Mouse (Mus musculus) forebrain, embryonic 12.5 days (tissue): ENCODE data around the gene Mturn. TPM values are rescaled to one million over a fixed set of nuclear protein-coding genes. Genes with fewer than 3 reads are reported as not detected.

Experiments used
- ATAC-seq: fragments of 200-750 bp; cut with Nextera tagmentation; 2 replicates; pipeline ENCODE4 v1.8.0; 2017; ENCODE audit warnings: moderate TSS enrichment; ENCODE audit not compliant: low FRiP score
- H3K27ac ChIP-seq: fragments of 300-500 bp; sonication (generic); 2 replicates; pipeline ENCODE4 v1.5.1; 2016; ENCODE audit warnings: mild to moderate bottlenecking
- H3K27me3 ChIP-seq: fragments of 300-500 bp; sonication (generic); 2 replicates; pipeline ENCODE4 v1.6.1; 2016; ENCODE audit warnings: mild to moderate bottlenecking
- H3K36me3 ChIP-seq: fragments of 300-500 bp; sonication (generic); replicated peaks from 2 replicates; pipeline ENCODE4 v1.6.1; 2016; ENCODE audit warnings: mild to moderate bottlenecking
- H3K4me1 ChIP-seq: fragments of 300-500 bp; sonication (generic); 2 replicates; pipeline ENCODE4 v1.6.1; 2016
- H3K4me2 ChIP-seq: fragments of 300-500 bp; sonication (generic); 2 replicates; pipeline ENCODE4 v1.6.1; 2016; ENCODE audit warnings: mild to moderate bottlenecking, moderate library complexity
- H3K4me3 ChIP-seq: fragments of 300-500 bp; sonication (generic); replicated peaks from 2 replicates; pipeline ENCODE4 v1.5.1; 2016; ENCODE audit warnings: mild to moderate bottlenecking
- H3K9ac ChIP-seq: fragments of 300-500 bp; sonication (generic); 2 replicates; pipeline ENCODE4 v1.6.1; 2016; ENCODE audit warnings: mild to moderate bottlenecking
- H3K9me3 ChIP-seq: fragments of 300-500 bp; sonication (generic); 2 replicates; pipeline ENCODE4 v1.6.1; 2016
- WGBS: fragments of 180-500 bp; shearing (Covaris S2); methylation state at CpG from one replicate; pipeline ENCODE4 v1.1.7; 2016; 5-methylcytosine and 5-hydroxymethylcytosine counted together
- polyA plus RNA-seq: library from polyadenylated mRNA; unstranded; fragments of >200 nt; fragmentation: Nextera tagmentation; extraction: Ambion mirVana; gene quantifications from 2 replicates; pipeline ENCODE4 v1.2.1, GENCODE M21; 2016

Gene Mturn
- polyA plus RNA-seq, 1 experiment from 2014 or later = 37.5 TPM

- no peak overlapping the region for H3K27ac ChIP-seq
- WGBS = 80% methylated on average over 9 of the region's 9 CpGs
- ATAC-seq = no peak
Measured at GRCm38 (mm10) chr6:54720512-54721251, 39.3 kb downstream of the Mturn start.

GRCm38 (mm10) chr6:54721252-54721635, 39.8 kb downstream of the Mturn start:
- H3K27ac ChIP-seq = no peak overlapping the region
- no peak overlapping the region for H3K4me3 ChIP-seq
- H3K4me1 ChIP-seq = 0 out of 2 replicates have a peak, but pooled peaks cover 2% of the 10 kb centered on the region
- no peak overlapping the region for H3K9ac ChIP-seq
- H3K36me3 ChIP-seq = no peaks in the 10 kb centered on the region
- no peak for ATAC-seq
- no peaks in the 10 kb centered on the region for H3K9me3 ChIP-seq
- peaks cover 3% of the 10 kb centered on the region; the same call in 1 of the 2 replicates for H3K27me3 ChIP-seq
- 95% methylated on average over 4 of the region's 4 CpGs for WGBS
- no peak overlapping the region for H3K4me2 ChIP-seq

More at GRCm38 (mm10) chr6:54720512-54721251, 39.3 kb downstream of the Mturn start:
- Histone ChIP-seq H3K4me1 (0 out of 2 replicates have a peak, but pooled peaks cover 2% of the 10 kb centered on the region), H3K9ac (no peak overlapping the region), H3K36me3 (no peaks in the 10 kb centered on the region), H3K4me3 (no peak overlapping the region), H3K9me3 (no peaks in the 10 kb centered on the region), H3K4me2 (no peak overlapping the region), H3K27me3 (peaks cover 3% of the 10 kb centered on the region; the same call in 1 of the 2 replicates)

- WGBS = 89% methylated on average over 6 of the region's 6 CpGs
- Histone ChIP-seq H3K4me2 (no peak overlapping the region), H3K9me3 (no peaks in the 10 kb centered on the region), H3K36me3 (no peaks in the 10 kb centered on the region), H3K27me3 (no peaks in the 10 kb centered on the region), H3K9ac (no peak overlapping the region), H3K4me1 (no peaks in the 10 kb centered on the region), H3K4me3 (no peak overlapping the region), H3K27ac (no peak overlapping the region)
- no peak for ATAC-seq
Measured at GRCm38 (mm10) chr6:54726309-54726708, 44.9 kb downstream of the Mturn start.

GRCm38 (mm10) chr6:54726796-54727195, 45.4 kb downstream of the Mturn start:
- Histone ChIP-seq H3K27ac (no peak overlapping the region), H3K27me3 (no peaks in the 10 kb centered on the region), H3K9ac (no peak overlapping the region), H3K4me3 (no peak overlapping the region), H3K36me3 (no peaks in the 10 kb centered on the region), H3K4me1 (no peaks in the 10 kb centered on the region), H3K9me3 (no peaks in the 10 kb centered on the region), H3K4me2 (no peak overlapping the region)
- 85% methylated on average over 6 of the region's 6 CpGs for WGBS
- ATAC-seq = no peak

GRCm38 (mm10) chr6:54727416-54727815, 46.0 kb downstream of the Mturn start:
- Histone ChIP-seq H3K9me3 (no peaks in the 10 kb centered on the region), H3K9ac (no peak overlapping the region), H3K4me3 (no peak overlapping the region), H3K27me3 (no peaks in the 10 kb centered on the region), H3K4me2 (no peak overlapping the region), H3K27ac (no peak overlapping the region), H3K36me3 (no peaks in the 10 kb centered on the region), H3K4me1 (no peaks in the 10 kb centered on the region)
- ATAC-seq = no peak
- WGBS = 89% methylated on average over 5 of the region's 5 CpGs

GRCm38 (mm10) chr6:54729451-54730105, 48.2 kb downstream of the Mturn start:
- ATAC-seq = no peak
- 84% methylated on average over 2 of the region's 2 CpGs for WGBS
- H3K27me3 ChIP-seq = no peaks in the 10 kb centered on the region
- H3K4me2 ChIP-seq = no peak overlapping the region
- H3K36me3 ChIP-seq = no peaks in the 10 kb centered on the region
- H3K9me3 ChIP-seq = no peaks in the 10 kb centered on the region
- no peak overlapping the region for H3K4me3 ChIP-seq
- no peak overlapping the region for H3K27ac ChIP-seq
- no peak overlapping the region for H3K9ac ChIP-seq
- H3K4me1 ChIP-seq = no peaks in the 10 kb centered on the region

- H3K27ac ChIP-seq = no peak overlapping the region
- H3K9me3 ChIP-seq = no peaks in the 10 kb centered on the region
- H3K36me3 ChIP-seq = no peaks in the 10 kb centered on the region
- no peak overlapping the region for H3K9ac ChIP-seq
- no peak for ATAC-seq
- no peaks in the 10 kb centered on the region for H3K4me1 ChIP-seq
- 91% methylated on average over 3 of the region's 3 CpGs for WGBS
- H3K4me2 ChIP-seq = no peak overlapping the region
- H3K4me3 ChIP-seq = no peak overlapping the region
- H3K27me3 ChIP-seq = no peaks in the 10 kb centered on the region
Measured at GRCm38 (mm10) chr6:54731726-54732125, 50.3 kb downstream of the Mturn start.

GRCm38 (mm10) chr6:54732721-54733120, 51.3 kb downstream of the Mturn start:
- Histone ChIP-seq H3K9me3 (no peaks in the 10 kb centered on the region), H3K4me1 (no peaks in the 10 kb centered on the region), H3K9ac (no peak overlapping the region), H3K4me2 (no peak overlapping the region), H3K4me3 (no peak overlapping the region), H3K27ac (no peak overlapping the region), H3K27me3 (no peaks in the 10 kb centered on the region), H3K36me3 (no peaks in the 10 kb centered on the region)
- ATAC-seq = no peak
- WGBS = 78% methylated on average over 7 of the region's 7 CpGs

GRCm38 (mm10) chr6:54736126-54736525, 54.7 kb downstream of the Mturn start:
- Histone ChIP-seq H3K4me2 (no peak overlapping the region), H3K27ac (no peak overlapping the region), H3K27me3 (no peaks in the 10 kb centered on the region), H3K4me1 (no peaks in the 10 kb centered on the region), H3K9ac (no peak overlapping the region), H3K4me3 (no peak overlapping the region), H3K9me3 (no peaks in the 10 kb centered on the region), H3K36me3 (no peaks in the 10 kb centered on the region)
- 75% methylated on average over 9 of the region's 9 CpGs for WGBS
- no peak for ATAC-seq

- H3K4me3 ChIP-seq = no peak overlapping the region
- H3K4me1 ChIP-seq = no peaks in the 10 kb centered on the region
- 88% methylated on average over 3 of the region's 3 CpGs for WGBS
- no peaks in the 10 kb centered on the region for H3K27me3 ChIP-seq
- no peaks in the 10 kb centered on the region for H3K9me3 ChIP-seq
- ATAC-seq = no peak
- no peak overlapping the region for H3K27ac ChIP-seq
- H3K4me2 ChIP-seq = no peak overlapping the region
- H3K36me3 ChIP-seq = no peaks in the 10 kb centered on the region
- no peak overlapping the region for H3K9ac ChIP-seq
Measured at GRCm38 (mm10) chr6:54737255-54737654, 55.8 kb downstream of the Mturn start.

GRCm38 (mm10) chr6:54737684-54738083, 56.3 kb downstream of the Mturn start:
- Histone ChIP-seq H3K4me1 (no peaks in the 10 kb centered on the region), H3K9me3 (no peaks in the 10 kb centered on the region), H3K27ac (no peak overlapping the region), H3K9ac (no peak overlapping the region), H3K36me3 (no peaks in the 10 kb centered on the region), H3K4me2 (no peak overlapping the region), H3K27me3 (no peaks in the 10 kb centered on the region), H3K4me3 (no peak overlapping the region)
- 87% methylated on average over 3 of the region's 3 CpGs for WGBS
- no peak for ATAC-seq

GRCm38 (mm10) chr6:54749056-54749455, 67.6 kb downstream of the Mturn start:
- Histone ChIP-seq H3K9me3 (no peaks in the 10 kb centered on the region), H3K4me2 (no peak overlapping the region), H3K27me3 (no peaks in the 10 kb centered on the region), H3K36me3 (no peaks in the 10 kb centered on the region), H3K27ac (no peak overlapping the region), H3K4me1 (no peaks in the 10 kb centered on the region), H3K4me3 (no peak overlapping the region), H3K9ac (no peak overlapping the region)
- WGBS = 95% methylated on average over 7 of the region's 7 CpGs
- no peak for ATAC-seq

- Histone ChIP-seq H3K36me3 (no peaks in the 10 kb centered on the region), H3K4me3 (no peak overlapping the region), H3K4me1 (no peaks in the 10 kb centered on the region), H3K27ac (no peak overlapping the region), H3K9me3 (no peaks in the 10 kb centered on the region), H3K4me2 (no peak overlapping the region), H3K27me3 (no peaks in the 10 kb centered on the region), H3K9ac (no peak overlapping the region)
- WGBS = 97% methylated on average over 4 of the region's 4 CpGs
- no peak for ATAC-seq
Measured at GRCm38 (mm10) chr6:54751621-54752020, 70.2 kb downstream of the Mturn start.
